Mouse (Mus musculus) left cerebral cortex, postnatal 10 days (tissue): ENCODE data around the gene Bglap2. TPM values are rescaled to one million over a fixed set of nuclear protein-coding genes. Genes with fewer than 3 reads are reported as not detected.
"Not testable (repeated sequence)": the region's sequence is repeated elsewhere in the genome, so short reads cannot be mapped to it uniquely, and the experiment has no call there.

ENCODE experiments used
- DNase-seq, 2 experiments: peaks; one replicate each; pipeline ENCODE4 v3.0.0; 2021 to 2022; ENCODE audit warnings: low spot score in 2 of 2, mixed read lengths in 1 of 2; ENCODE audit errors: extremely low spot score in 1 of 2
- intact Hi-C: fragments of 180-260 bp; cut with DNase I; formaldehyde crosslinking; loops from one replicate; pipeline ENCODE4 v1.15.1; 2025
- total RNA-seq, 2 experiments: library from RNA; stranded (reverse); gene quantifications; 2 replicates each; pipeline ENCODE4 v1.2.3; 2021

The Bglap2 gene
- total RNA-seq, 2 experiments from 2014 or later = not detected

- intact Hi-C loops = no loop called here
- no peak for DNase-seq
Observed at GRCm38 (mm10) chr3:88395742-88396141, 17.2 kb upstream of the Bglap2 start.

- intact Hi-C loops = no loop called here
- DNase-seq = no peak
Observed at GRCm38 (mm10) chr3:88395288-88395687, 16.8 kb upstream of the Bglap2 start.

GRCm38 (mm10) chr3:88393776-88394375, 15.4 kb upstream of the Bglap2 start:
- intact Hi-C loops = no loop called here
- no peak for DNase-seq

GRCm38 (mm10) chr3:88384364-88384763, 5.9 kb upstream of the Bglap2 start, which contains the start of gene Bglap:
Gene Bglap (minus strand): TSS chr3:88384464.
- DNase-seq = no peak
- intact Hi-C loops = no loop called here

GRCm38 (mm10) chr3:88382383-88382782, 3.9 kb upstream of the Bglap2 start:
- intact Hi-C loops, DNase-seq: not testable (repeated sequence)

GRCm38 (mm10) chr3:88381389-88382315, 3.2 kb upstream of the Bglap2 start:
- DNase-seq, intact Hi-C loops: not testable (repeated sequence)

GRCm38 (mm10) chr3:88376644-88377043, 1.9 kb downstream of the Bglap2 start:
- DNase-seq, intact Hi-C loops: not testable (repeated sequence)

GRCm38 (mm10) chr3:88375750-88376626, 2.5 kb downstream of the Bglap2 start:
- intact Hi-C loops, DNase-seq: not testable (repeated sequence)

- intact Hi-C loops, DNase-seq: not testable (repeated sequence)
Observed at GRCm38 (mm10) chr3:88372643-88373042, 5.9 kb downstream of the Bglap2 start, which contains the start of gene Bglap3. Gene Bglap3 (minus strand): TSS chr3:88372743.

- intact Hi-C loops, DNase-seq: not testable (repeated sequence)
Observed at GRCm38 (mm10) chr3:88368511-88368910, 10.0 kb downstream of the Bglap2 start.

GRCm38 (mm10) chr3:88367517-88367916, 11.0 kb downstream of the Bglap2 start:
- intact Hi-C loops, DNase-seq: not testable (repeated sequence)

GRCm38 (mm10) chr3:88366830-88367428, 11.6 kb downstream of the Bglap2 start:
- DNase-seq = peak; percentile 31 to 60
- intact Hi-C loops = not testable (repeated sequence)

- intact Hi-C loops = no loop called here
- no peak for DNase-seq
Observed at GRCm38 (mm10) chr3:88365705-88366361, 12.7 kb downstream of the Bglap2 start.

- DNase-seq = peak in 1 of 2 experiments; percentile 81
- intact Hi-C loops = no loop called here
Observed at GRCm38 (mm10) chr3:88364337-88364736, 14.2 kb downstream of the Bglap2 start, which contains the start of gene Paqr6. Gene Paqr6 (plus strand): TSS chr3:88364584.

GRCm38 (mm10) chr3:88363700-88364099, 14.8 kb downstream of the Bglap2 start:
- DNase-seq = no peak
- intact Hi-C loops = no loop called here

GRCm38 (mm10) chr3:88361612-88362313, 16.7 kb downstream of the Bglap2 start:
- intact Hi-C loops = no loop called here
- DNase-seq = no peak

- no peak for DNase-seq
- intact Hi-C loops = no loop called here
Observed at GRCm38 (mm10) chr3:88361096-88361495, 17.4 kb downstream of the Bglap2 start.
